ENCODE assay signal across 8 mouse cellular contexts in genomic region chr4:135066766-135067479, GRCm38 (mm10). TPM values are rescaled to one million over a fixed set of nuclear protein-coding genes. Genes with fewer than 3 reads are reported as not detected.
DNase-seq lines count a peak whose midpoint lies in the region; ATAC-seq and TF ChIP-seq lines count a peak whose summit lies in the region.

No protein-coding gene starts in this region.

- WGBS in heart, adult 2 months: 7% methylated on average over 19 of the region's 19 CpGs
- WGBS in kidney, embryonic 14.5 days: 8% methylated on average over 19 of the region's 19 CpGs
- WGBS in limb, embryonic 15.5 days: 8% methylated on average over 19 of the region's 19 CpGs
- 8% methylated on average over 19 of the region's 19 CpGs for WGBS in stomach, embryonic 15.5 days

- no peaks in the 10 kb centered on the region for H3K4me1 ChIP-seq in heart, adult 2 months (ENCODE audit: control insufficient read depth, insufficient read depth, low read length)
- H3K4me1 ChIP-seq in kidney, embryonic 14.5 days (ENCODE audit: control insufficient read depth, insufficient read depth, low read length): no peaks in the 10 kb centered on the region
- H3K4me1 ChIP-seq in limb, embryonic 15.5 days: no peaks in the 10 kb centered on the region
- 0 out of 2 replicates have a peak, but pooled peaks cover 3% of the 10 kb centered on the region for H3K4me1 ChIP-seq in stomach, embryonic 15.5 days

- H3K9ac ChIP-seq in heart, adult 2 months (ENCODE audit: low read depth, low read length): no peak overlapping the region
- no peak overlapping the region for H3K9ac ChIP-seq in kidney, embryonic 14.5 days (ENCODE audit: low read depth, low read length)
- H3K9ac ChIP-seq in limb, embryonic 15.5 days: no peak overlapping the region
- H3K9ac ChIP-seq in stomach, embryonic 15.5 days: no peak overlapping the region

- peak overlapping the region; percentile 24; the same call in 1 of the 2 replicates for H3K4me2 ChIP-seq in kidney, embryonic 14.5 days (replicated peaks; ENCODE audit: low read depth, low read length)
- peak overlapping the region; percentile 17; the same call in 1 of the 2 replicates for H3K4me2 ChIP-seq in limb, embryonic 15.5 days
- H3K4me2 ChIP-seq in stomach, embryonic 15.5 days: peak overlapping the region; percentile 48

- H3K79me2 ChIP-seq in heart, adult 2 months (replicated peaks; ENCODE audit: control insufficient read depth, insufficient read depth, low read length): no peaks in the 10 kb centered on the region

- no peaks in the 10 kb centered on the region for H3K36me3 ChIP-seq in heart, adult 2 months (ENCODE audit: control insufficient read depth, insufficient read depth, low read length)
- H3K36me3 ChIP-seq in kidney, embryonic 14.5 days (ENCODE audit: control insufficient read depth, insufficient read depth, low read length): no peaks in the 10 kb centered on the region
- no peaks in the 10 kb centered on the region for H3K36me3 ChIP-seq in limb, embryonic 15.5 days
- H3K36me3 ChIP-seq in stomach, embryonic 15.5 days: no peaks in the 10 kb centered on the region

- peak; percentile 71; the same call in 1 of the 2 replicates for ATAC-seq in kidney, embryonic 14.5 days (ENCODE audit: low FRiP score, low TSS enrichment)
- ATAC-seq in limb, embryonic 15.5 days (ENCODE audit: insufficient number of reproducible peaks, low FRiP score, low TSS enrichment, low read depth): no peak
- ATAC-seq in stomach, embryonic 15.5 days (ENCODE audit: insufficient read depth, low FRiP score, low read depth): no peak; the same call in 1 of the 2 replicates

- no peak for TF ChIP-seq EP300 in heart, adult 2 months (IDR thresholded peaks at IDR 0.05; ENCODE audit: insufficient read depth, low read depth, low read length)

- H3K4me3 ChIP-seq in heart, adult 2 months: peak overlapping the region; percentile 13; the same call in 1 of the 2 replicates
- no peak overlapping the region for H3K4me3 ChIP-seq in kidney, embryonic 14.5 days (ENCODE audit: low read length)
- H3K4me3 ChIP-seq in limb, embryonic 15.5 days: no peak overlapping the region
- peak overlapping the region; percentile 7; the same call in 1 of the 2 replicates for H3K4me3 ChIP-seq in stomach, embryonic 15.5 days (replicated peaks)

- H3K9me3 ChIP-seq in kidney, embryonic 14.5 days (ENCODE audit: control insufficient read depth, low read length): no peaks in the 10 kb centered on the region
- no peaks in the 10 kb centered on the region for H3K9me3 ChIP-seq in limb, embryonic 15.5 days
- no peaks in the 10 kb centered on the region for H3K9me3 ChIP-seq in stomach, embryonic 15.5 days

- intact Hi-C loops in heart, adult 2 months (cut with DNase I): loop anchor here (1.0 to 5.0 kb wide), 5 partner anchors 50 to 255 kb away; no protein-coding TSS in a partner anchor

- H3K27me3 ChIP-seq in heart, adult 2 months (ENCODE audit: control insufficient read depth, insufficient read depth, low read length): peaks cover 2% of the 10 kb centered on the region
- no peaks in the 10 kb centered on the region for H3K27me3 ChIP-seq in kidney, embryonic 14.5 days (ENCODE audit: control insufficient read depth, insufficient read depth, low read length)
- H3K27me3 ChIP-seq in limb, embryonic 15.5 days: no peaks in the 10 kb centered on the region; the same call in 1 of the 2 replicates
- H3K27me3 ChIP-seq in stomach, embryonic 15.5 days (replicated peaks): no peaks in the 10 kb centered on the region

- peak overlapping the region; percentile 20; the same call in 1 of the 2 replicates for H3K27ac ChIP-seq in heart, adult 2 months
- H3K27ac ChIP-seq in kidney, embryonic 14.5 days (ENCODE audit: low read depth, low read length): no peak overlapping the region
- H3K27ac ChIP-seq in limb, embryonic 15.5 days: no peak overlapping the region
- no peak overlapping the region for H3K27ac ChIP-seq in stomach, embryonic 15.5 days

- TF ChIP-seq POLR2A in heart, adult 2 months (IDR thresholded peaks at IDR 0.05; ENCODE audit: insufficient read depth, low read depth, low read length): no peak

- DNase-seq in 416B (ENCODE audit: low read depth): peak; percentile 93
- peak; percentile 63 for DNase-seq in adrenal gland, adult 8-10 months
- DNase-seq in embryo, embryonic 11.5 days (ENCODE audit: low read depth, low spot score): peak; percentile 79
- peak; percentile 84 to 88 for DNase-seq in heart, adult 2 months
- DNase-seq in natural killer cell, adult 2 months (ENCODE audit: low spot score in 2 of 2): peak; percentile 87 to 89

- peak; percentile 70 for TF ChIP-seq CTCF in heart, adult 2 months (IDR thresholded peaks at IDR 0.05)

RNA-seq across cellular contexts. Expression of gene Runx3, which starts 53.5 kb away (rescaled TPM):
- 1 to 10 TPM in 3 of 4 experiments, under 1 TPM in 1; 0.96 to 3.8 (median 2.1) TPM for total RNA-seq in adrenal gland, adult 8-10 months (2022)
- total RNA-seq in heart, adult 2 months (2021): 1 to 10 TPM in 1 of 2 experiments, under 1 TPM in 1; 0.97 to 1.2 TPM
- 0.15 and 0.39 TPM in 2 replicates for polyA plus RNA-seq in heart, adult 2 months (2012; rRNA removed)
- 0.11 TPM in 1 of 2 replicates, not detected in the other for polyA plus RNA-seq in kidney, embryonic 14.5 days (2014; fragmentation: Nextera tagmentation; extraction: Ambion mirVana)
- polyA plus RNA-seq in limb, embryonic 15.5 days (2015; fragmentation: Nextera tagmentation; extraction: Ambion mirVana): 4.4 and 4.6 TPM in 2 replicates
- 0.21 and 0.26 TPM in 2 replicates for polyA plus RNA-seq in stomach, embryonic 15.5 days (2015; fragmentation: Nextera tagmentation; extraction: Ambion mirVana)

Comparison
In these comparisons a context has a peak if more than half of its experiments do, and no peak if none do; other contexts are left out.
1. H3K4me3 ChIP-seq: peak in heart, adult 2 months (single experiment) and stomach, embryonic 15.5 days (single experiment); none in kidney, embryonic 14.5 days (single experiment) and limb, embryonic 15.5 days (single experiment).
2. Peak in every context shown above with its lines, with median percentiles within 50 percentile points of each other: DNase-seq and H3K4me2 ChIP-seq.